Mouse (Mus musculus) neural tube, embryonic 14.5 days (tissue): ENCODE results near the gene Greb1. TPM values are rescaled to one million over a fixed set of nuclear protein-coding genes. Genes with fewer than 3 reads are reported as not detected.

ENCODE experiments used
- ATAC-seq: fragments of 200-750 bp; cut with Nextera tagmentation; 2 replicates; pipeline ENCODE4 v1.8.0; 2017; ENCODE audit warnings: low read depth, mild to moderate bottlenecking, moderate TSS enrichment, moderate library complexity
- H3K27ac ChIP-seq: fragments of 300-500 bp; sonication (generic); 2 replicates; pipeline ENCODE4 v1.5.1; 2014; ENCODE audit warnings: low read depth, mild to moderate bottlenecking, control low read depth, low read length, moderate library complexity, mixed read lengths
- H3K27me3 ChIP-seq: fragments of 300-500 bp; sonication (generic); 2 replicates; pipeline ENCODE4 v1.6.1; 2014; ENCODE audit warnings: low read length; ENCODE audit not compliant: control insufficient read depth, insufficient read depth
- H3K36me3 ChIP-seq: fragments of 300-500 bp; sonication (generic); 2 replicates; pipeline ENCODE4 v1.6.1; 2014; ENCODE audit warnings: low read length, mixed read lengths; ENCODE audit not compliant: control insufficient read depth, insufficient read depth
- H3K4me1 ChIP-seq: fragments of 300-500 bp; sonication (generic); 2 replicates; pipeline ENCODE4 v1.6.1; 2014; ENCODE audit warnings: low read length; ENCODE audit not compliant: control insufficient read depth, insufficient read depth
- H3K4me2 ChIP-seq: fragments of 300-500 bp; sonication (generic); 2 replicates; pipeline ENCODE4 v1.6.1; 2014; ENCODE audit warnings: mild to moderate bottlenecking, low read depth, low read length, control low read depth
- H3K4me3 ChIP-seq: fragments of 300-500 bp; sonication (generic); 2 replicates; pipeline ENCODE4 v1.5.1; 2014; ENCODE audit warnings: low read depth, low read length, control low read depth, mixed read lengths
- H3K9ac ChIP-seq: fragments of 300-500 bp; sonication (generic); replicated peaks from 2 replicates; pipeline ENCODE4 v1.6.1; 2014; ENCODE audit warnings: low read depth, mild to moderate bottlenecking, control low read depth, low read length, mixed read lengths
- H3K9me3 ChIP-seq: fragments of 300-500 bp; sonication (generic); 2 replicates; pipeline ENCODE4 v1.6.1; 2016; ENCODE audit warnings: low read length; ENCODE audit not compliant: control insufficient read depth
- WGBS: fragments of 180-500 bp; shearing (Covaris S2); extraction: QIAGEN DNeasy Blood & Tissue Kit; methylation state at CpG from one replicate; pipeline ENCODE4 v1.1.7; 2014; 5-methylcytosine and 5-hydroxymethylcytosine counted together
- microRNA-seq: library from miRNA; unstranded; fragments of <30 nt; microRNA quantifications from one replicate; pipeline ENCODE4, GENCODE M21; 2016
- polyA plus RNA-seq: library from polyadenylated mRNA; unstranded; fragments of >200 nt; fragmentation: Nextera tagmentation; extraction: Ambion mirVana; gene quantifications from 2 replicates; pipeline ENCODE4 v1.2.1, GENCODE M21; 2014

Gene Greb1
- polyA plus RNA-seq, 1 experiment from 2014 or later, result 1.3 TPM

- H3K9me3 ChIP-seq, result no peaks in the 10 kb centered on the region
- no peaks in the 10 kb centered on the region for H3K36me3 ChIP-seq
- WGBS, result 78% methylated on average over 6 of the region's 6 CpGs
- H3K4me3 ChIP-seq, result no peak overlapping the region
- H3K27ac ChIP-seq, result no peak overlapping the region
- no peaks in the 10 kb centered on the region for H3K27me3 ChIP-seq
- no peak overlapping the region for H3K9ac ChIP-seq
- no peak for ATAC-seq
- no peak overlapping the region for H3K4me2 ChIP-seq
- no peaks in the 10 kb centered on the region for H3K4me1 ChIP-seq
Observed at GRCm38 (mm10) chr12:16633235-16633634, 167.5 kb downstream of the Greb1 start.

GRCm38 (mm10) chr12:16631423-16631822, 169.3 kb downstream of the Greb1 start:
- 81% methylated on average over 2 of the region's 2 CpGs for WGBS

GRCm38 (mm10) chr12:16630866-16631185, 169.9 kb downstream of the Greb1 start:
- H3K36me3 ChIP-seq, result no peaks in the 10 kb centered on the region
- no peaks in the 10 kb centered on the region for H3K4me1 ChIP-seq
- H3K27me3 ChIP-seq, result no peaks in the 10 kb centered on the region
- no peak overlapping the region for H3K9ac ChIP-seq
- no peak overlapping the region for H3K27ac ChIP-seq
- ATAC-seq, result no peak
- no peak overlapping the region for H3K4me3 ChIP-seq
- no peaks in the 10 kb centered on the region for H3K9me3 ChIP-seq
- WGBS, result 96% methylated on average over 1 of the region's 1 CpGs
- H3K4me2 ChIP-seq, result no peak overlapping the region

More at GRCm38 (mm10) chr12:16631423-16631822, 169.3 kb downstream of the Greb1 start:
- H3K9ac ChIP-seq, result no peak overlapping the region
- H3K36me3 ChIP-seq, result no peaks in the 10 kb centered on the region
- no peaks in the 10 kb centered on the region for H3K9me3 ChIP-seq
- ATAC-seq, result no peak
- no peak overlapping the region for H3K4me3 ChIP-seq
- H3K27ac ChIP-seq, result no peak overlapping the region
- no peak overlapping the region for H3K4me2 ChIP-seq
- H3K4me1 ChIP-seq, result no peaks in the 10 kb centered on the region
- H3K27me3 ChIP-seq, result no peaks in the 10 kb centered on the region

- Histone ChIP-seq H3K4me1 (no peaks in the 10 kb centered on the region), H3K27ac (no peak overlapping the region), H3K36me3 (no peaks in the 10 kb centered on the region), H3K4me3 (no peak overlapping the region), H3K4me2 (no peak overlapping the region), H3K9ac (no peak overlapping the region), H3K9me3 (no peaks in the 10 kb centered on the region), H3K27me3 (no peaks in the 10 kb centered on the region)
- 66% methylated on average over 7 of the region's 7 CpGs for WGBS
- ATAC-seq, result no peak
Observed at GRCm38 (mm10) chr12:16630152-16630865, 170.4 kb downstream of the Greb1 start.

Small RNA genes within 50 kb of the gene (microRNA-seq; reads per million reads assigned to microRNA genes)
- not detected for gene Gm44305

Other genes starting within 250 kb of the Greb1 start
- 21.4 and 22.1 TPM in 2 replicates for gene Lpin1, start 189.9 kb downstream of the Greb1 start, polyA plus RNA-seq
- 2.3 TPM in 2 replicates for gene Ntsr2, start 147.5 kb downstream of the Greb1 start, polyA plus RNA-seq
- 28.7 and 32.9 TPM in 2 replicates for gene E2f6, start 10.1 kb upstream of the Greb1 start, polyA plus RNA-seq
- gene Rock2, start 94.0 kb upstream of the Greb1 start, polyA plus RNA-seq, result 17.9 and 20.3 TPM in 2 replicates
- gene Pqlc3, start 199.5 kb upstream of the Greb1 start, polyA plus RNA-seq, result 1.5 and 2.0 TPM in 2 replicates
- gene 2410004P03Rik, start 210.8 kb upstream of the Greb1 start, polyA plus RNA-seq, result 2.6 and 4.6 TPM in 2 replicates